In genomic region chr2:13938118-13938517, GRCm38 (mm10) we compare ENCODE assay signal across 9 mouse cellular contexts.
A peak's percentile ranks its signal among the peaks of the same experiment; 100 is the strongest.
DNase-seq lines count a peak whose midpoint lies in the region; ATAC-seq and TF ChIP-seq lines count a peak whose summit lies in the region.
"Had no signal": no experiment of that assay in that cellular context is flagged by ENCODE, and none has a peak within 500 bp of the region (broad histone marks: within the 10 kb centered on the region; RNA-seq: fewer than 3 reads in every experiment).

No protein-coding gene starts in this region.

- H3K27me3 ChIP-seq in G1E (ENCODE audit: insufficient read depth, low read length) = no peaks in the 10 kb centered on the region
- H3K27me3 ChIP-seq: megakaryocyte, embryonic 14.5 days had no signal

- H3K4me3 ChIP-seq in left cerebral cortex, adult 2 months = no peak overlapping the region
- H3K4me3 ChIP-seq in G1E (ENCODE audit: low read depth, low read length) = no peak overlapping the region
- H3K4me3 ChIP-seq: megakaryocyte, embryonic 14.5 days had no signal

- H3K27ac ChIP-seq in left cerebral cortex, adult 2 months = no peak overlapping the region

- peak; percentile 70 for TF ChIP-seq CTCF in left cerebral cortex, adult 2 months (IDR thresholded peaks at IDR 0.05)
- 0 out of 2 replicates have a peak, but pooled peaks have one; percentile 4 for TF ChIP-seq CTCF in G1E (IDR thresholded peaks at IDR 0.05; ENCODE audit: low read depth, low read length)

- intact Hi-C loops in left cerebral cortex, adult 2 months (cut with DNase I) = loop anchor here (5.0 kb wide), 2 partner anchors 306 to 661 kb away; no protein-coding TSS in a partner anchor
- intact Hi-C loops in left cerebral cortex, postnatal 10 days (cut with DNase I) = no loop called here

- ATAC-seq in G1E (ENCODE audit: extremely low read depth, insufficient number of reproducible peaks, low FRiP score, poor library complexity, severe bottlenecking) = no peak

- H3K4me1 ChIP-seq in G1E (ENCODE audit: insufficient read depth, low read depth, low read length) = no peaks in the 10 kb centered on the region

- no peaks in the 10 kb centered on the region for H3K36me3 ChIP-seq in G1E (replicated peaks)

- H3K9me3 ChIP-seq in G1E (replicated peaks) = no peaks in the 10 kb centered on the region
- H3K9me3 ChIP-seq: megakaryocyte, embryonic 14.5 days had no signal

- peak; percentile 7 for DNase-seq in adrenal gland, adult 2 months
- DNase-seq in adrenal gland, postnatal 4 days (ENCODE audit: low spot score in 2 of 2) = no peak
- peak in 1 of 2 experiments; percentile 10 for DNase-seq in left cerebral cortex, adult 2 months (ENCODE audit: extremely low spot score in 1 of 2, low spot score in 2 of 2)
- DNase-seq in left cerebral cortex, adult 8-10 months (ENCODE audit: low spot score in 2 of 2) = no peak
- no peak for DNase-seq in G1E (ENCODE audit: low spot score)
- DNase-seq in layer of hippocampus, adult 9-11 months = peak; percentile 3
- no peak for DNase-seq in gastrocnemius, adult 18-20 months (ENCODE audit: low spot score)
- no peak for DNase-seq in left cerebral cortex, postnatal 10 days (ENCODE audit: extremely low spot score in 1 of 2, low spot score in 2 of 2)

Comparison
In these comparisons a context has a peak if more than half of its experiments do, and no peak if none do; other contexts are left out.
1. DNase-seq: peak in adrenal gland, adult 2 months (single experiment) and layer of hippocampus, adult 9-11 months (single experiment); none in adrenal gland, postnatal 4 days (0 of 2), left cerebral cortex, adult 8-10 months (0 of 2), G1E (single experiment), gastrocnemius, adult 18-20 months (single experiment) and left cerebral cortex, postnatal 10 days (0 of 2).